Mouse (Mus musculus) layer of hippocampus, adult 9-10 months (tissue): Measurements from ENCODE around the gene Vps18.

Experiments used
- DNase-seq: peaks from one replicate; pipeline ENCODE4 v3.0.0; 2022; ENCODE audit warnings: low spot score

The Vps18 gene

DNA sequence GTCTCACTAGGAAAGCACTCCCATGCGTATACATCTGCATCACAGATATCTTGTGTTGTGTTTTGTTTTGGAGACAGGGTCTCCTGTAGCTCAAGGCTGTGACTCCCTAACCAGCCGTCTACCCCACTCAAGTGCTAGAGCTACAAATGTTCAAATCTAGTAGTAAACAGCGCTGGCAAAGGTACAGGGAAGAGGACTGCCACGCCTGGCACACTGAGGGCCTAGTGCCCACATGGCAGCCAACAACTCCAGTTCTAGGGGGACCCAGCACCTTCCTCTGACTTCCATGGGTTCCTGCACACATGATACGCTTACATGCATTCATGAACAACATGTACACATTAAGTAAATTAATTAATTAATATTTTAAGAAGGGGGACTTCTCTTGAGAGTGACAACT, 3.7 kb downstream of the Vps18 start:
- DNase-seq: no peak

GRCm38 (mm10) chr2:119292852-119293251, 4.3 kb downstream of the Vps18 start:
- DNase-seq: no peak

DNA sequence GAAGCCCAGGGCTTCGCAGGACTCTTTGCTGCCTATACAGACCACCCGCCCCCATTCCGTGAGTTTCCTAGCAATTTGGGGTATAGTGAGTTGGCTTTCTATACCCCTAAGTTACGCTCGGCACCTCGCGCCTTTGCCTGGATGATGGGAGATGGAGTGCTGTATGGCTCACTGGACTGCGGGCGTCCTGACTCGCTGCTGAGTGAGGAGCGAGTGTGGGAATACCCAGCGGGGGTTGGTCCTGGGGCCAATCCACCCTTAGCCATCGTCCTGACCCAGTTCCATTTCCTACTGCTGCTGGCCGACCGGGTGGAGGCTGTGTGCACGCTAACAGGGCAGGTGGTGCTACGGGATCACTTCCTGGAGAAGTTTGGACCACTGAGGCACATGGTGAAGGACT, 4.8 kb downstream of the Vps18 start:
- DNase-seq: no peak

- no peak for DNase-seq
Measured at GRCm38 (mm10) chr2:119293776-119294390, 5.3 kb downstream of the Vps18 start.

GRCm38 (mm10) chr2:119294411-119294810, 5.9 kb downstream of the Vps18 start:
- DNase-seq: no peak

GRCm38 (mm10) chr2:119296756-119297155, 8.2 kb downstream of the Vps18 start:
- DNase-seq: no peak

- DNase-seq: no peak
Measured at GRCm38 (mm10) chr2:119297506-119297905, 9.0 kb downstream of the Vps18 start.

DNA sequence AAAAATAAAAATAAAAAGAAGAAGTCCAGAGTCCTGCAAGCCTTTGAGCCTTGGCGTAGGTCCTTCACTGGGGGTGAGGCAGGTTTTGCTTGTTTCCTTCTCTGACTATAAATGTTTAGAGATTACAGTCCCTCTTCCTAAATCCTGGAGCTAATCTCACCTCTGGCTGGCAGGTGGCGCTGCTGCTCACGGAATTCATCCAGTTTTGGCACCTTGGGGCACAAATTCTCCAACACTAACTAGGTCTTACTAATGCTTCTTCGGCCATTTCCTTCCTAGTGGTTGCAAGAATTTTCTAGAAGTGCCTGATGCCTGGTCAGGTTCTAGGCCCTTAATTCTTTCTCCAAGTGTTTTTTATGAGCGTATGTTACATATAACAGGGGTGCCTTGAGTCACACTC, 9.8 kb downstream of the Vps18 start:
- no peak for DNase-seq

- no peak for DNase-seq
Measured at GRCm38 (mm10) chr2:119298839-119299238, 10.3 kb downstream of the Vps18 start.

DNA sequence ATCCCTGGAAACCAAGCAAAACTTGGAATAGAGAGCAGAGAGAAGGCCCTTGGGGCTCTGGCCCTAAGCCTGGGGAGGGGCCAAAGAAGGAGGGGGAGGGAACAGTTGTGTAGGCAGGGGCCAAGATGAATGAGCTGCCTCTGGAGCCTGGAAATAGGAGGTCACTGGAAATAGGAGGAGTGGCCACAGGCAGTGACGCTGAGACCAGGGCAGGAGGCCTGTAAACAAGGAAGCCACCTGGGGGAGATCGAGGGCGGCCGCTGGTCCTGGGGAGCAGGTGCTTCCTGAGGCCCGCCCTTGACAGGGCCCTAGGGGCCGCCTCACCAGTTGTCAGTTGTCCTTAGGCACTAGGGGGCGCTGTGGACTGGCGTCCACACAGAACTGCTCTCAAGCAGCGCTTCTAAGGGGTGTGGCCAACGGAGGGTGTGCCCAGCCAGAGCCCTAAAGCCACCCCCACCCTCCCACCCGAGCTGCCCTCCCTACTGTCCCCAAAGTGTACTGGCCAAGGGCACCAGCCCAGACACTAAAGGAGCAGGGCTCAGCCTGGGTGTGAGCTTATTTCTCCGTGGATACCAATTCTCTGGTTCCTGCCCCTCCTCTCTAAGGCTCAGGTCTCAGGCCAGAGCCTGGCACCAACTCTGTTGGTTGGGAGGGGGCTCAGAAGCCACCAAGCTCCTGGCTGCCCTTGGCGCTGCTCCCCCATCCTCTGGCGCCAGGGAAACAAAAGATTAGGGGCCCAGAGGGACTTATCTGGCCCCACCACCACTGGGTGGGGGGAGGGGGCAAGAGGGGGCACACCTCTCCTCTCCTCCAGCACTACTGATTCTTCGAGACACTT, 11.7 kb downstream of the Vps18 start:
- DNase-seq: no peak

- no peak for DNase-seq
Measured at GRCm38 (mm10) chr2:119300819-119301493, 12.4 kb downstream of the Vps18 start.

DNA sequence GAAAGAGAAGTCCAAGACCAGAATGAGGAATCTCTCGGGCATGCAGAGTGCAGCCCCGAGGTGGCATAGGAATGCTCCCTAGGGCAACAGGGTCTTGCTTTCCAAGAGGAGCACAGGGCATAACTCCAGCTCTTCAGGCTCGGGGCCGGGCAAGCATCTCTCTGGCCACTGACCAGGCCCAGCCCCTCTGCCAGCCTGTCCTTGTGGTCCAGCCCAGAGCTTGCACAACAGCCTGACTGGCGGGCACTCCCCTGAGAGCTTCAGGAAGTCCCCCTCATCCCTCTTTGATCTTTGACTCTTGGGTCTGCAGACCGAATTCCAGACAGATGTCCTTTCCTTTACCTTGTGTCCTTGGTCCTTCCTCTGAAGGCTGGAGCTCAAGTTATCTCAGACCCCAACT, 14.3 kb downstream of the Vps18 start:
- DNase-seq: no peak

DNA sequence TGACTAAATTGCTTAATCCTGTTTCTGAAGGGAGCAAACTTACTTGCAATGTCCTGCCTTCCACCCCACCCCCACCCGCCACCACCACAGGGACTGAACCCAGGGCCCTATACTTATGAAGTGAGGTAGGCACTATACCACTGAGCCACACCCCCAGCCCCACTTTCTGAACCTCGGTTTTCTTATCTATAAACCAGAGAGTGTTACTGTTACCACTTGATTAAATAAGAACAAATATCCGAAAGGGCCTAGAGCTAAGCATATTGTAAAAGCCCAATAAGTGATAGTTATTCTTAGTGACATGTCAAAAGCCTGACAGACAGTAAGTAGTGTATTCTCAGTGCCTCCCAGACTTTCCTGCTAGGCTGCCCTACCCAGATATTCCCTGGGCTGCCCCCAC, 15.9 kb downstream of the Vps18 start:
- DNase-seq: no peak

DNA sequence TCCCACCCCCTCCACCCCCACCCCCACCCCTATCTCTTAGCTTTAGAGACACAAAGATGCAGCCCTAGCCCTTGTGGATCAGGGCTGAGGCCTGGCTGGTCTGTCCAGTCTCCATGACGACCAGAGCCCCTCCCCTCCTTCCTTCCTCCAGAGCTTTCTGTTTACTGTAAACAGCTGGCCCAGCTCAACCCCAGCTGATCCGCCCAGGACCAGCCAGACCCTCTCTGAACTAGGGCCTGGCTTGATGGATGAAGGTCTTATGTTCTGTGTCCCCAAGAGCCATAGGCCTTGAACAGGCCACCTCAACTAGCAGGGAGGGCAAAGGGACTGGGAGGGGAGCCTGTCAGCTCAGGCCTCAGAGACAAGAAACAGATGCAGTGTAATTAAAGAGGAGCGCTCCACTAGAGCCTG, 16.3 kb downstream of the Vps18 start:
- no peak for DNase-seq

DNA sequence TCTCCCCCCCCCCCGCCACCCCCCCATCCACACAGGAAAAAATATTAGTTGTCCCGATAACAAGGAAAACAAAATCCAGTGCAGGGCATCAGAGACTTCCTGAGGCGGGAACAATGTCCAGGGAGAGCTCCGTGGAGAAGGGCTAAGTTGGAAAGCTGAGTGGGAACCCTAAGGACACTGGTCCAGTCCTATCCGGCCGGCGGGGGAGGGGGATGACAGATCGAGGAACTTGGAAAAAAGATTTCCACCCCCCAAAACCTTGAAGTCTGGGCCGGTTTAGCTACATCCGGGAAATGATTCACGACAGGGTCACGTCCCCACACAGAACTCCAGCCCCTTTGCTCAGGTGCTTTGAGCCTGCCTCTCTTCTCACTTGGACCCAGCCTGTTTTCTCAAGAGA, 23.0 kb downstream of the Vps18 start:
- DNase-seq: no peak

- no peak for DNase-seq
Measured at GRCm38 (mm10) chr2:119312380-119312958, 23.9 kb downstream of the Vps18 start.

DNA sequence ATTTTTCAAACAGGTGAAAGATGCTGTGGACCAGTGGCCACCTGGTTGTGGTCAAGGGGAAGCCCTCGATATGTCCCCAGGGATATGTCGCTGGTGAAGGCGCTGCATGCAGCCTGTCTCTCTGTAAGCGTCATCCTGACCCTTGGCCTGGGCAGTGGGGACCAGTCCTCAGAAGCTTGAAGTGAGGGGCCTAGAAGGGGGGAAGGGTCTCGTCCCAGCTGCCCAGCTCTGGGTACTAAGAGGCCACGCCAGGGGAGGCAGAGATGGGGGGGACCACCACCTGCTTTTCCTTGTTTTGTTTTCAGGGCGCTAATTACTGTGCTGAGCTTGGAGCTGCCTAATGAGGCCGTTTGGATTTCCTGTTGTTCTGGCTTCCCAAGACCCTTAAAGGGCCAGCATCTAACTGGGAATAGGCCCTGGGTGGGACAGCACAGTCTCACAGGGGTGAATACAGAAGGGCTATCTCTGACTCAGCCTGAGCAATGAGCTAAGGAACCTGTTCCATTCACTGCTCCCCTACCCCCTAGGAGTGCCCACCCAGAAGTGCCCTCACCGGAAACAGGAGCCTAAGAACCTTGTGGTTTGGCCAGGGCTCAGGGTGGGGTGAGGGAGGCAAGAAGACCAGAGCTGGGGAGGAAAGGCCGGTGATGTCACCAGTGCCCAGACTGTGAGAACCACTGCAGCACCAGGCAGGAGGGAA, 25.4 kb downstream of the Vps18 start:
- DNase-seq: no peak

DNA sequence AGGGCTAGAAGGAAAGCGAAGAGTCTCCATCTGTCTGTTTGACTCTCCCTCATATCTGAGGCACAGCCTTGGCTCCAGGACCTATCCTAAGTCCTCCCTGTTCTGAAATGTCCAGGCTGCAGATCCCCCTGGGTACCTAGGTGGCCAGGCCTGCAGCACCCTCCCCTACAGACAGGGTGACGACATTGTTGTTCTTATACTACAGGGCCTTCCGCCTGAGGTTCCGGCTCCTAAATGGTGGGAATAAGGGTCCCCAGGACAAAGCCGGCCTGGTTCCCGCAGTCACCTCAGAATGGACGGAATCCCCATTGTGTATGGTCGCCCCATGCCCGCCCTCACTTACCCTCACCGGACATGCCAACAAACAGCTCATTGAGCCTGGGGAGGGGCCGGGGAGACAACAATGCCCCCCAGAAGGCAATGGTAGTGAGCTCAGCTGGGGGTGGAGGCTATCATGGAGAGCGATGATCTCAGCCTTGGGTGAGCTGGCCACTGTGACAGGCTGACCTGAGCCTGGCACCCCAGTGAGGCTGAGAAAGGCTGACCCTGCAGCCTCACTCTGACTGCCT, 26.3 kb downstream of the Vps18 start:
- DNase-seq: no peak

- no peak for DNase-seq
Measured at GRCm38 (mm10) chr2:119318043-119318710, 29.6 kb downstream of the Vps18 start.

DNA sequence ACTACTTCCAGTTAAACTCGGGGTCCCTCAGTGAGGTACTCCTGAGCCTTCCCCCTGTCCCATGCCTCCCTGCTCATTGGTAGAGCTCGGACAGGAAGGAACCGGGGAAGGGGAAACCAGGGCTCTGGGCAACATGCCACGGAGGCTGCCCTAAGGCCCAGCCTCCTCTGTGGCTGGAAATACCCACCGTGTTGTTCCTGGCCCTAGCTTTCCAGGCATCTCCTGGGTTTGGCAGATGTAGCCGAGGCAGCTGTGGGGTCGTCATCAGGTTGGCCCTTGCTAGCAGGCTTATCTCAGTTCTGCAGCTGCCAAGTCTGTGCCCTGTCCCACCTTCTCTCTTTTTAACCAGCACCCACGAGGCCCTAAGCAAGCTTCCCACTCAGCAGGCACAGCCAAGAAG, 32.0 kb downstream of the Vps18 start:
- no peak for DNase-seq
